Mouse (Mus musculus): ENCODE data around the gene Ube2o. TPM values are rescaled to one million over a fixed set of nuclear protein-coding genes. Genes with fewer than 3 reads are reported as not detected.
A peak's percentile ranks its signal among the peaks of the same experiment; 100 is the strongest.

Gene Ube2o
- polyA plus RNA-seq, 1 experiment = 23.1 TPM

GRCm38 (mm10) chr11:116532810-116533338 lies 48.4 kb downstream of the Ube2o start:
- peak overlapping the region; percentile 55 for H3K4me3 ChIP-seq (ENCODE audit: insufficient read depth, poor library complexity, severe bottlenecking)
- H3K36me3 ChIP-seq (ENCODE audit: control insufficient read depth, insufficient read depth) = peaks cover 7% of the 10 kb centered on the region
- H3ac ChIP-seq (ENCODE audit: control insufficient read depth, insufficient read length, low read depth) = peak overlapping the region; percentile 84
- H3K79me2 ChIP-seq (ENCODE audit: control insufficient read depth, insufficient read depth) = peaks cover 13% of the 10 kb centered on the region
- H3K27me3 ChIP-seq (ENCODE audit: control insufficient read depth, insufficient read depth, insufficient read length) = no peaks in the 10 kb centered on the region
- TF ChIP-seq MYOD1 (IDR thresholded peaks at IDR 0.05; ENCODE audit: control insufficient read depth, insufficient read length, low read depth) = no peak
- peak; percentile 69 for TF ChIP-seq MAX (IDR thresholded peaks at IDR 0.05)
- TF ChIP-seq MYOG (IDR thresholded peaks at IDR 0.05; ENCODE audit: control insufficient read depth, extremely low read depth, insufficient read length) = no peak
- no peak for TF ChIP-seq USF1 (IDR thresholded peaks at IDR 0.05; ENCODE audit: low read depth)
- peak; percentile 6 for TF ChIP-seq CTCF (IDR thresholded peaks at IDR 0.05; ENCODE audit: control insufficient read depth, insufficient read depth, insufficient read length)
- no peaks in the 10 kb centered on the region for H3K79me3 ChIP-seq (ENCODE audit: low read depth)

- Histone ChIP-seq H3K36me3 (ENCODE audit: control insufficient read depth, insufficient read depth) (peaks cover 2% of the 10 kb centered on the region), H3K79me3 (ENCODE audit: low read depth) (no peaks in the 10 kb centered on the region), H3K79me2 (ENCODE audit: control insufficient read depth, insufficient read depth) (peaks cover 13% of the 10 kb centered on the region), H3ac (ENCODE audit: control insufficient read depth, insufficient read length, low read depth) (peak overlapping the region; percentile 84), H3K27me3 (ENCODE audit: control insufficient read depth, insufficient read depth, insufficient read length) (no peaks in the 10 kb centered on the region), H3K4me3 (ENCODE audit: insufficient read depth, poor library complexity, severe bottlenecking) (peak overlapping the region; percentile 55)
- TF ChIP-seq CTCF (IDR thresholded peaks at IDR 0.05; ENCODE audit: control insufficient read depth, insufficient read depth, insufficient read length) = no peak
- peak; percentile 81 for TF ChIP-seq MAX (IDR thresholded peaks at IDR 0.05)
- TF ChIP-seq FOSL1 (IDR thresholded peaks at IDR 0.05; ENCODE audit: insufficient read depth, low read length, poor library complexity, severe bottlenecking) = no peak
- TF ChIP-seq USF1 (IDR thresholded peaks at IDR 0.05; ENCODE audit: low read depth) = peak; percentile 63
- no peak for TF ChIP-seq MYOD1 (IDR thresholded peaks at IDR 0.05; ENCODE audit: control insufficient read depth, insufficient read length, low read depth)
- no peak for TF ChIP-seq MYOG (IDR thresholded peaks at IDR 0.05; ENCODE audit: control insufficient read depth, extremely low read depth, insufficient read length)
Observed at GRCm38 (mm10) chr11:116532262-116532809, 48.9 kb downstream of the Ube2o start.

- no peak for TF ChIP-seq FOSL1 (IDR thresholded peaks at IDR 0.05; ENCODE audit: insufficient read depth, low read length, poor library complexity, severe bottlenecking)
- no peak for TF ChIP-seq CTCF (IDR thresholded peaks at IDR 0.05; ENCODE audit: control insufficient read depth, insufficient read depth, insufficient read length)
- TF ChIP-seq MAX (IDR thresholded peaks at IDR 0.05) = no peak
- no peak for TF ChIP-seq USF1 (IDR thresholded peaks at IDR 0.05; ENCODE audit: low read depth)
- no peak for TF ChIP-seq MYOD1 (IDR thresholded peaks at IDR 0.05; ENCODE audit: control insufficient read depth, insufficient read length, low read depth)
- no peak for TF ChIP-seq CEBPB (IDR thresholded peaks at IDR 0.05; ENCODE audit: low read depth)
- no peak for TF ChIP-seq MYOG (IDR thresholded peaks at IDR 0.05; ENCODE audit: control insufficient read depth, extremely low read depth, insufficient read length)
- H3K27me3 ChIP-seq (ENCODE audit: control insufficient read depth, insufficient read depth, insufficient read length) = no peaks in the 10 kb centered on the region
- H3K79me3 ChIP-seq (ENCODE audit: low read depth) = no peaks in the 10 kb centered on the region
- H3K4me3 ChIP-seq (ENCODE audit: insufficient read depth, poor library complexity, severe bottlenecking) = peak overlapping the region; percentile 55
- H3ac ChIP-seq (ENCODE audit: control insufficient read depth, insufficient read length, low read depth) = peak overlapping the region; percentile 45
- H3K36me3 ChIP-seq (ENCODE audit: control insufficient read depth, insufficient read depth) = no peaks in the 10 kb centered on the region
- peaks cover 13% of the 10 kb centered on the region for H3K79me2 ChIP-seq (ENCODE audit: control insufficient read depth, insufficient read depth)
Observed at GRCm38 (mm10) chr11:116531371-116532191, 49.7 kb downstream of the Ube2o start.

- H3K79me2 ChIP-seq (ENCODE audit: control insufficient read depth, insufficient read depth) = peaks cover 13% of the 10 kb centered on the region
- no peak within 1 kb of the TSS for H3K4me3 ChIP-seq (ENCODE audit: insufficient read depth, poor library complexity, severe bottlenecking)
- peak within 1 kb of the TSS; percentile 45 for H3ac ChIP-seq (ENCODE audit: control insufficient read depth, insufficient read length, low read depth)
- H3K79me3 ChIP-seq (ENCODE audit: low read depth) = no peaks in the 10 kb centered on the region
- TF ChIP-seq MYOG (IDR thresholded peaks at IDR 0.05; ENCODE audit: control insufficient read depth, extremely low read depth, insufficient read length) (no peak), CEBPB (IDR thresholded peaks at IDR 0.05; ENCODE audit: low read depth) (no peak), USF1 (IDR thresholded peaks at IDR 0.05; ENCODE audit: low read depth) (no peak), CTCF (IDR thresholded peaks at IDR 0.05; ENCODE audit: control insufficient read depth, insufficient read depth, insufficient read length) (no peak), MYOD1 (IDR thresholded peaks at IDR 0.05; ENCODE audit: control insufficient read depth, insufficient read length, low read depth) (no peak), FOSL1 (IDR thresholded peaks at IDR 0.05; ENCODE audit: insufficient read depth, low read length, poor library complexity, severe bottlenecking) (no peak), MAX (IDR thresholded peaks at IDR 0.05) (no peak)
- no peaks in the 10 kb centered on the region for H3K36me3 ChIP-seq (ENCODE audit: control insufficient read depth, insufficient read depth)
- no peaks in the 10 kb centered on the region for H3K27me3 ChIP-seq (ENCODE audit: control insufficient read depth, insufficient read depth, insufficient read length)
Observed at GRCm38 (mm10) chr11:116530187-116531147, 50.8 kb downstream of the Ube2o start, which contains the start of gene Sphk1. TSS of gene Sphk1 (plus strand) at chr11:116530925.
